Mouse (Mus musculus): ENCODE results near the gene Slc5a2. TPM values are rescaled to one million over a fixed set of nuclear protein-coding genes. Genes with fewer than 3 reads are reported as not detected.

The Slc5a2 gene
- under 1 TPM; 0.25 to 0.88 TPM for polyA plus RNA-seq (2017; shearing (Covaris generic))

DNA sequence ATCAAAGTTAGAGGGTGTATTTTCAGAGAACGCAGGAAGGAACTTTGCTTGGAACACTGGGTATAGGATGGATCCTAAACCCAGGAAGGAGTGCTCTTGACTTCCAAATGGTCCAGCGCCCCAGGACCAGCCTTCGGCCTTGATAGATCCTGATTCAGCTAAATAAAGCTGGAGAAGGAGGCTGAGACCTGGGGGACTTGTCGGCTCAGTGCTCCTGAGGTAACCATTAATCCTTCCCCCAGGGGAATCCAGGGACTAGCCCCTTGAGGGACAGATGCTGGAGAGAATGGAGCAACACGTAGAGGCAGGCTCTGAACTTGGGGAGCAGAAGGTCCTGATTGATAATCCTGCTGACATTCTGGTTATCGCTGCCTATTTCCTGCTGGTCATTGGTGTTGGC, at the start of gene Slc5a2:
TSS of gene Slc5a2 (plus strand) at position 247 of the 400 bp plus-strand sequence.

DNA sequence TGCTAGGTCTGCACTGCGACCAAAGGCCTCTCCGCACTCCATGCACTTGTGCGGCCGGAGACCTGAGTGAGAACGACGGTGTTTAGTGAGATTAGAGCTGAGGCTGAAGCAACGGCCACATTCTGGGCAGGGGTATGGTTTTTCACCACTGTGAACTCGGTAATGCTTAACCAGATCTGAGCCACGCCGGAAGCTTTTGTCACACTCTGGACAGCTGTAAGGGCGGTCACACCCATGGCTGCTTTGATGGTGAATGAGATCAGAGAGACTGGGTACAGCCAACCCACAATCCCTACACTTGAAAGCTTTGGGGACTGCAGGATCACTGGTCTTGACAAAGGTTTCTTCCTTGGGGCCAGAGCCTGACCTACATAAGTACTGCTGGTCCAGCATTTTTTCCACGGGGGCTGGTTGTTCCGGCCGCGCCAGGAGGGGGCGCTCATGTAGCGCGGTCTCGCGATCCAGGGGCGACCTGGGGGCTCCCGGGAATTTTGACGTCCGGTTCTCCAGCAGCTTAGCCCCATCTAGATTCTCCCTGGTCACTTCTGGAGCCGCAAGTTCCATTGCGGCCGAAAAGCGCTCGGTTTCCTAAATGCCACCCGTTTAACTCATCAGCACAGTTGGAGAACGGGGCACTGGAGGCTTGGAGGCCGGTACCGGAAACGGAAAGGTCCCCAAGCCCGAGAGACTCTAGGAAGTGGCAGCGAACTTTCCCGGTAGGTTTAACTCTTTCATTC, 28.4 kb upstream of the Slc5a2 start, which contains the start of gene Armc5:
TSS of gene Armc5 (plus strand) at position 487 of the 737 bp plus-strand sequence.

DNA sequence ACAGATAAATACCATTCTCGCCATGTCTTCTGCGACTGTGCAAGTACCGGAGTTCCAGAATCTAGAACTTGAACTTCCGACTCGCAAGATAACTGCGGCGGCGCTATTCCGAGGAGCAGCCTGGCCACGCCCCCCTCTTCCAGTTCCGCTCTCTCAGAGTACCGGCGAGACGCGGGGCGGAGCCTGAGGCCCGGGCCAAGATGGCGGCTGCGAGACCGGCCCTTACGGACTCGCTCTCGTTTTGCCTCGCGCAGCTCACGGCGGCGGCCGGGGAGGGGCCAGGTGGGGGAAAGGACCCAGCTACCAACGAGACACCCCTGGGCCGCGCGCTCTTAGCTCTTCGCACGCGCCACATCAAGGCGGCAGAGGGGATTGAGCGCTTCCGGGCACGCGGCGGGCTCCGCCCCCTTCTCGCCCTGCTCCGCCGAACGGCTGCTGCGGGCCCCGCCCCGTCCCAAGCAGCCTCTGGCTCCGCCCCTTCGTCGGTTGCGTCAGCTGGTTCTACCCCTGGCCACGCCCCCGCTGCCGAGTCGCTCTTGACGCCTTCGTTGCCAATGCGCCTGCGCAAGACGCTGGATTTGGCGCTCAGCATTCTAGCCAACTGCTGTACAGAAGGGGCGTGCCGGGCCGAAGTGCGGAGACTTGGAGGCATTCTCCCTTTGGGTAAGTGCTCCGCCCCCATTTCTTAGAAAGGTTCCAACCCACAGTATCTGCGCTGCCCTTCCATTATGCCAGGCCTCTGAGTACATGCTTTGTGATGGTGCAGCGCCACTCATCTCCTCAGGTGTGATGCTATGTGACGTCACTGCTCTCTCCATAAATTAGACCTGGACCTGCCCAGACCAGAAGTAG, 27.3 kb upstream of the Slc5a2 start, which contains the start of gene 9130023H24Rik:
TSS of gene 9130023H24Rik (minus strand) at position 105 of the 852 bp plus-strand sequence.

DNA sequence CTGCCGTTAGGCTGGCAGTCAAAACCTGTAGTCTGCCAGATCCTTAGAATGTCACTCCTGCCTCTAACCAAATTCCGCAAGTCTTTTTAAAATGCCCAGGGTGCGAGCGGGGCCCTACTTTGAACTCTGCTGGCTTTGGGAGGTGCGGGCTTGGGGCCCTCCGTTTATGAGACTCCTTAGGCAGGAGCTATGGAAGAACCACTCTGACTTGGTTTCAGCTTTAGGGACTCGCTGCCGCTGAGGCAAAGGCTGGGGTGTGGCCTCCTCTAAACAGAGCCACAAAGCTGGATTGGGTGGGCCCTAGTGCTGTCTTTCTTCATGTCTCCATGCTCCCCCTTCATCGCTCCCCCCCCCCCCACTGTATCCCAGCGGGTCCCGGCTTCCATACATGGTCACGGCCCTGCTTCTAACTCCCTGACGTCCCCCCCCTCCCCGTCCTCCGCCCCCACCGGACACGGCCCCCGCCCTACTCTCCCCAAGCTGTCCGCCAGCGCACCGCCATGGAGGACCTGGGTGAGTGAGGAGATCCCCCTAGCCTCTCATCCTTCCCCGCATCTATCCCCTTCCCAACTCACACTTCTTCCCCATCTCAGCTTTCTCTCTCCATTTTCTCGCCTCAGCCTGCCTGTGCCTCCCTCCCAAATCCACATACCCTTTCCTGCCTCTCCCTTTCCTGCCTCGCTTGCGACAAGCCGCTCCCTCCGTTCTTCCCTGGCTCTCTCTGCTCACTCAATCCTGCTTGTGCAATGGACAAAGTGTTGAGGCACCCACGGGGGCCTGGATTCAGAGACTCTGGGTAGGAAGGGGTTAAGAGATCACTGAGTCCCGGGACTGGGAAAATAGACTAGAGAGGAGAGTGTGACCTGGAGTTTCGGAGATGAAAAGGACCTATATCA, 18.7 kb upstream of the Slc5a2 start, which contains the start of gene Tgfb1i1:
TSS of gene Tgfb1i1 (plus strand) at position 317 of the 896 bp plus-strand sequence.

DNA sequence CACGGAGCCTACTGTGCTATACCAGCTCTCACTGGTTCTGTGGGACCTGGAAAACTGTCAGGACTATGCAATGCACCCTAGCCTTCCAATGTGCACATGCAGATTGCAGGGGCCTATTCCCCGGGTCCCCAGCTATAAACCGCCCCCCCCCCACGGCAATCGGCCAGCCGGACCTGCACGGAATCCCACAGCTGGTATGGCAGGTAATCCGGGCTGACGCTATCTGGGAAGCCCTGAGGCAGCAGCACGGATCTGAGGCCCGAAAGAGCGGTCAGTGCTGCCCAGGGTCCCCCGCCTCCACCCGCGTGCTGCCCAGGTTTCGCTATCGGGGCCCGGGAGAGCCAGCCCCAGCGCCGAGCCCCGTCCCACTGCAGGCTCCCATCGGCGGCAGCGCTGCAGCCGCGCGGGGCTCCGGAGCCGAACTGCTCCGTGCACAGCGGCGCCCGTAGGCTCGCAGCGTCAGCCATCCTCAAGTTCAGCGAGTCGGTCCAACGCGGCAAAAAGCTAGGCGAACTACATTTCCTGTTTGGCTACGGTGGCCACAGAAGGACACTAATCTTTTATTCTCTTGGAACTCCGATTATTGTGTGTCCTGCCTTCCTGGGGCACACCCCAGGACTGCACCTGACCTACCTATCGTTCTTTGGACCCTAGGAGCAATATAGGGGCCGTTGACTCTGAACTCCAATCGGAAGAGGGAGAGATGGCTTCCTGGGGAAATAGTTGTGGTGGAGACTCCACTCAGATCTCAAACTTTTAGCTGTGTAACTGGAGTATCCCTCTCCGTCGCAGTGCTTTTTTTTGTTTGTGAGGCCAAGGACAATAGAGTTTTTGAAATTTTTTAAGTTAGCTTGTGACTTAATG, 32.4 kb downstream of the Slc5a2 start, which contains the start of gene BC017158:
TSS of gene BC017158 (minus strand) at position 554 of the 864 bp plus-strand sequence.

Other genes with a start within 250 kb of the Slc5a2 start
- gene Itgam, start 203.0 kb upstream of the Slc5a2 start, polyA plus RNA-seq (2017; shearing (Covaris generic)): under 1 TPM; 0.22 to 0.40 TPM
- 1 to 10 TPM in 1 of 2 experiments, under 1 TPM in 1; 0.37 to 1.4 TPM for gene Gm49368, start 203.0 kb upstream of the Slc5a2 start, polyA plus RNA-seq (2017; shearing (Covaris generic))
- under 1 TPM in 1 of 2 experiments, not detected in 1; 0.04 TPM for gene Itgax, start 136.1 kb upstream of the Slc5a2 start, polyA plus RNA-seq (2017; shearing (Covaris generic))
- gene Itgad, start 111.3 kb upstream of the Slc5a2 start, polyA plus RNA-seq (2017; shearing (Covaris generic)): 1 to 10 TPM in 1 of 2 experiments, not detected in 1; 2.8 TPM
- gene Cox6a2, start 59.3 kb upstream of the Slc5a2 start, polyA plus RNA-seq (2017; shearing (Covaris generic)): under 1 TPM in 1 of 2 experiments, not detected in 1; 0.31 TPM
- gene Armc5, start 28.3 kb upstream of the Slc5a2 start, polyA plus RNA-seq (2017; shearing (Covaris generic)): 10 to 100 TPM; 10.9 to 20.7 TPM
- gene 9130023H24Rik, start 27.6 kb upstream of the Slc5a2 start, polyA plus RNA-seq (2017; shearing (Covaris generic)): 1 to 10 TPM; 1.8 to 3.2 TPM
- 1 to 10 TPM; 1.7 to 1.8 TPM for gene Tgfb1i1, start 18.8 kb upstream of the Slc5a2 start, polyA plus RNA-seq (2017; shearing (Covaris generic))
- gene BC017158, start 32.5 kb downstream of the Slc5a2 start, polyA plus RNA-seq (2017; shearing (Covaris generic)): 10 to 100 TPM; 25.9 to 34.9 TPM
- gene Rgs10, start 153.1 kb downstream of the Slc5a2 start, polyA plus RNA-seq (2017; shearing (Covaris generic)): 100 to 1,000 TPM; 214 to 318 TPM
- 10 to 100 TPM; 34.4 to 43.5 TPM for gene Tial1, start 196.1 kb downstream of the Slc5a2 start, polyA plus RNA-seq (2017; shearing (Covaris generic))